Mouse (Mus musculus) layer of hippocampus, adult 11-12 months (tissue): ENCODE data around the gene App.
A peak's percentile ranks its signal among the peaks of the same experiment; 100 is the strongest.

Experiments used
- DNase-seq: peaks from one replicate; pipeline ENCODE4 v3.0.0; 2022; ENCODE audit warnings: low spot score

The App gene

DNA sequence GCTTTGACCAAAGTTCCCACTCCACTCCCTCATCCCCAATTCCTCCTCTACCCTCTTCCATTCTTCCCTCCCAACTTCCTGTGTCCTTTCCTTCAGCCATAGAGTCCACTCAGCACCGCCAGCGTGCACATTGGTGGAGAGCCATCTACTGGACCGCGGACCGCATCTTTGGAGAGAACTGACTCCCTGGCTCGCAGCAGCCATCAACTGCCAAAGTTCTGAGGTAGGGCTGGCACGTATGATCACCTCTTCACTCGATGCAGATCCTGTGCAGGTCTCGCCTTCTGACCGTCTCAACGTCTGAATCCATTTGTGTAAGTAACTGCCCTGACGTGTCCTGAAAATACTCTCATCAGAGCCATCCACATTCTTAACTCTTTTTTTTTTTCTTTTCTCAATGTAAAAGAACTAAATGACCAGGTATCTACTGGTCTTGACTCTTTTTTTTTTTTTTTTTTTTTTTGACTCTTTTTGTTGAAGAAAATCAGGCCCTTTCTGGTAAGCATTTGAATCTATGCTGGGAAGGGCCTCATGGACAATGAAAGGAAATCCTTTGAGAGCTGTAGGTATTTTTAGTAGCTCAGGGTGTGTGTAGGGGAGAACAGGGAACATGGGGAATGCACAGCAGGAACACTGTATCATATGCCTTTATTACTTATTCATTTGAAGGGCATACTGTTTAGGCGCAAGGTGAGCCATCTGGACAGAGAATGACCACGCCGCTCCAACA, 200.0 kb downstream of the App start:
- no peak for DNase-seq

DNA sequence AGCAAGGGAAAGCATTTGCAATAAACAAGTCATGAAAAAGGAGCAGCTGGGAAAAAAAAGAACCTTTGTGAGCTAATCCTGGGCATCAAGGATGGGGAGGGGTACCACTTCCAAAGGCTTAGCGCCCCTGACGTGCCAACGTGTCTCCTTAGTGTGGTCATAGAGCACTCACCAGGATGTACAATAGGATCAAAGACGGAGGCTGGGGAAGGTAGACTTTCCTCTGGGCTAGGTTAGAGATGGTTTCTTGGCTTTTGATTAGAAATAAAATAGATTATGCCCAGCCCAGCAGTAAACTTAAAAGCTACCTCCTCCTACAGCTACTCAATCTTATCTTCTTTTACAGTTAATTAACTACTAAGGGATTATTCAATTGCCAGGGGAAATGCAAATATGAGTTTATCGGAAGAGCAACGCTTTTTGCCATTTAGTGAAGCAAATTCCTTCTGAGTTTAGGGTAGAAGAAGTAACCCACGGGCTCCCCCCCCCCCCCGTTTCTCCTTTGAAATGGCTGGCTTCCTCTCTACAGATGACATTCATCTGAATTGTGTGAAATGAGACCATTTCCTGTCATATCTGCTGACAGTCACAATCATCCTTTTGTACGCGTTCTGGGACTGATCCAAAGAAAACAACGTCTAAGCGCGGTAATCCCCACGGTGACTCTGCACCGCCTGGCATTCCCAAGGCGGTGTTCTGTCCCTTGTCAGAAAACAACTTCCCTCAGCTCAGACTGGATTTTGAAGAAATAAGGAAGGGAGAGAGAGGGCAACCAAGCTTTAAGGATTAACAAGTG, 201.8 kb downstream of the App start:
- DNase-seq, result no peak

DNA sequence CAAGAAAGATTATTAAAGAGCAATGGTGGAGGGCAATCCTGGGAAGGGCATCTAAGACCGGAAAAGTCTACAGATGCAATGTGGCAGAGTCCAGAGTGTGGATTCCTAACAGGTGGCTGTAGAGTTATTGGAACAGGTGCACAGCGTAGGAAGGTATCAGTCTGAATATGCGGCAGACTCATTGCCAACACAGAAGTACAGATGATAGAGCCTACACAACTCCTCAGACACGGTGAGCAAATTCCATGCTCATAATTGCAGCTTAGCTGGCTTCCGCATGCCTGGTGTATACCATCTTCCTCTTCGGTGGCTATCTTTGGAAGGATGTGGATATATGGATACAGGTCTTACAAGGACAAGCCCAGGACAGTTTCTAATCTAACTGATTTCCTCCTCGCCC, 204.5 kb downstream of the App start:
- no peak for DNase-seq

DNA sequence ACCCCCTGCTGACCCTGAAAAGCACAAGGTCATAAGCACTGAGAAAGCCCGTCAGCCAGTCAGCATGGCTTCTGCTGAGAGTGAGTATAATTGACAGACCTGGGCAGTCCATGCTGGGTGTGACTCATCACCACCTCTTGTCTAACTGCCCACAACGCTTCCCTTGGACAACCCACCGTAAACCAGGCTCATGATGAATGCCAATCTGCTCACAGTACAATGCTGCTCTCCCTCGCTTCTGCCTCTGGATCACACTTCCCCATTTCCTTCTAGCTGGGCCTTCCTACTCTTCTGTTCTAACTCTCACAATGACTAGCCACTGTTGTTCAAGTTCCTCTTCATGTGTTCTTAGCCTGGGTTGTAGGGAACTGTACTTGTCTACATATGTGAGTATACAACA, 206.6 kb downstream of the App start:
- DNase-seq, result no peak

DNA sequence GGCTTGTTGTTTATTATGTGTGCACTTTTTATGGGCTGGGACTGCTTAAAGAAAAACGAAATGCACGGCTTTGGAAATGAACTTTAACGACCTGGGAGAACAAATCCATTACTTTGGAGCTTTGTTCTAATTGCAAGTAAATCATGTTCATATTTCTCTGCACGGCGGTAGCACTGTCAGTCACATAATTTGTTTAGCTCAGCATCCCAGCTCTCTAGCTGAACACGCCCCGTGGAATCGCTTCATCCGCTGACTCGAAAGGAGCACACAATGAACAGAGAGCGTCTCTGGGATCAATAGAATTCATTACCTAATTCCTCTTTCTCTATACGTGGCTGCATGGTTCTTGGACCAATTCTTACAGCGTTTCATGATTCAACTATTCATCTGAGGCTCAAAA, 207.5 kb downstream of the App start:
- no peak for DNase-seq

DNA sequence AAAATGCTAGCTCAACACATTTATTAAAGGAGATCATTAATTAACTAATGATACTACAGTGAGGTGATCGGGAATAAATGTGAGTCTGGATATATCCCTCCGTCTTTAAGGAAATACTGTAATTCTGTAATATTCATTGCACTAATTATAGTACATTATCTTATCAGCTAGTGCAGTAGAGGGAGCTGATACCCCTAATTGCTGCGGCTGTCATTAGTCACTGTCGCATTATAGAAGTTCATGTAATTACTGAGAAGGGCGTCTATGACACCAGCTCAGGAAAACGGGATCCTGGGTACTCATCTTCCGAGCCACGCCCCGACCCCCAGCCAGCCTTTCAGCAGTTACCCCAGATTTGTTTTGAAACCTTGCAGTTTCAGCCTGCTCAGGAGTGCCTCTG, 209.6 kb downstream of the App start:
- no peak for DNase-seq

DNA sequence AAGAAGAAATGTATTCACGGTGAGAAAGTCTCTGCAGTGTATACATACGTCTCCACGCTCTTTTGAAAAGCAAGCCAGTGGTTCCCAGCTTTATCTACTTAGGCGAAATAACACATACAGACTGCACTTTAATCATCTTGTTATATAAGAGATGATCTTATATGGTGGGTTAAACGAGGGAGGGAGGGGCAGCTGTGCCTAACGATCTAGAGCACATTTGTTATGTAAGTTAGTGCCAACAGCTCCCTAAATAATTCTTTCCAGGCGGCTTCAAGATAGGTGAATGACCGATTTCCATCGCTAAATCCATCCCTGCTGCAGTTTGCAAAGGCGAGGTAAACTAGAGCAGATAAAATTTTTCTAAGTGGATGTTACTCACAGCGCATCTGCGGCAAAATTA, 210.0 kb downstream of the App start:
- no peak for DNase-seq

DNA sequence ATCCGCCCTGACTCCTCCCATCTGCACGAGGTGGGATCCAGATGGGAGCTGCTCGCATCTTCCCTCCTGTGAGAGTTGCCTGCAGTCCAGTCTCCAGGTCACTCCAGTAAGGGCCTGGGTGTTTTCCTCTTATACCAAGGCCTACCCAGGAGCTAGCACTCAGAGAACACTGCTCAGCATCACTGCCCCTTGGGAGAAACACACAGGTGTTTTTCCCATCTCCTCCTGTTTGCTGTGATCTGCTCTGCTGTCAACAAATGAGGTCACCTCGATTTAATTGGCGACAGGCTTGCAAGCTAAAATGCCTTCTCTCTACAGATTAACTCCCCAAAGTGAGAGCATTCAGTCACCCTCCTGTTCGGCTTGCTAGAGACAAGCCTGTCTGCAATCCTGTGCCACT, 216.3 kb downstream of the App start:
- DNase-seq, result no peak

DNA sequence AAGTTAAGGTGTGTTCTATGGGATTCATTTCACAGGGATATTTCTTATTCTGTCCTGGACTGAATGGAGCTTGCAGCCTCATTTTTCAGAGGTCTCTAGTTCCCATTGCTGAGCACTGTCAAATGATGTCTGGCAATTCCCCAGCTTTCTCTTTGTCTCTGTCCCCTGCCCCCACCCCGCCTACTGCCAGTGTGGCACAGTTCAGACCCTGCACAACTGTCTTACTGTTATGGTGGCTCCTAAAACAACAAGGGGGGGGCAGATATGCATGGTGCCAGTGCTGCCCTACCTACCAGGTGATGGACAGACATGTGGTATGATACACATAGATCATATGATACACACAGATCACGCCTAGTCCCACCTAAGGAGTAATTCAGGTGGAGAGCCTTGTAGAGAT, 216.9 kb downstream of the App start:
- peak; percentile 58 for DNase-seq

DNA sequence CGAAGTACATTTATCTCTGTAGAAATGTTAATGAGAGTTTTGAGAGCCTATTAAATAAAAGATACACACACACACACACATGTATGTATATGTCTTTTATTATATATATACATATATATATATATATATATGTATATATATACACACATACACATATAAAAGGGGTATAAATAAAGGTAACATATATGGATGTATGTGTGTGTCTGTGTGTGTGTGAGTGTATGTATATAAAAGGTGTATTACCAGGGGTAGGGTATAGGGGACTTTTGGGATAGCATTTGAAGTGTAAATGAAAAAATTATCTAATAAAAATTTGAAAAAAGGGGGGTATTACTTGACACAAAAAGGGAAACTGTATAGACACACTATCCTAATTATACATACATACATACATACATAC, 217.7 kb downstream of the App start:
- DNase-seq, result no peak

DNA sequence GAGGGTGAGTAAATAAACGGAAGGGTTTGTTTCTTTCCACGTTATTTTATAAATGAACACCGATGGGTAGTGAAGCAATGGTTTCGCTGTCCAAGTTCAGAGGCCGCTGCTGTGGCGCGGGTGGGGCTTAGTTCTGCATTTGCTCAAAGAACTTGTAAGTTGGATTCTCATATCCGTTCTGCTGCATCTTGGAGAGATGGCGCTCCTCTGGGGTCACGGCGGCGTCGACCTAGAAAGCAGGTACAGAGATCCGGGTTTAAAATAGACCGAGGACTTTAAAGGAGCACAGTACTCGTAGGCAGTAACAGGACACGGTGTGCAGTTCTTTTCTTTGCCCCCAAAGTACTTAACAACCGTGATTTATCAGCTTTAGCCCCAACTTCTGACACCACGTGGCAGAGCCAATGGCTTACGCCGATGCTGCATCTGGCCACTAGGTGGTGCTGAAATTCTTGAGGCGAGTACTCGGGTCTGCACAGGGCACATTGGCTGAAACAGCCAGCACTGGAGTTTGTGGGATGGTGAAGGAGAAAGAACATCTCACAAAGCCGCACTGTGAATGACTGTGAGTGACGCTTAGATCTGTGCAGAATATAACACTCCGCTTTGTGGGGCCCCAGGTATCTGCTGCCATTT, 218.2 kb downstream of the App start:
- peak; percentile 94 for DNase-seq

DNA sequence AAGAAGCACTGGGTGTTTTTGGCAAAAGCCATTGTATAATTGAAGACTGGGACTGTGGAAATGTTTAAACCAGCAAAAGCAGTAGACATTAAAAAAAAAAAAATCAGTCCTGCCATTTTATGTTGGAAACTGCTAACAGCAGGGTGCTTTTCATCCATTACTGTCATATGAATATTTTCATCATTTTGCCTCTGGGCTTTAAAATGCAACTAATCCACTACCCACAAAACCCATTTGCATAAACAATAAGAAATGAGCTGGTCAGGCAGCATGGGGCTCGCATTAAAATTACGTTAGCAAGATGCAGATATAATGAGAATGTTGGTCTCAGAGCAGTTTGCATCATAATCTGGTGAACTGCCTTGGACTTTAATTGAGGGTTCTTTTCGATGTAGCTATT, 242.5 kb downstream of the App start:
- DNase-seq, result no peak

DNA sequence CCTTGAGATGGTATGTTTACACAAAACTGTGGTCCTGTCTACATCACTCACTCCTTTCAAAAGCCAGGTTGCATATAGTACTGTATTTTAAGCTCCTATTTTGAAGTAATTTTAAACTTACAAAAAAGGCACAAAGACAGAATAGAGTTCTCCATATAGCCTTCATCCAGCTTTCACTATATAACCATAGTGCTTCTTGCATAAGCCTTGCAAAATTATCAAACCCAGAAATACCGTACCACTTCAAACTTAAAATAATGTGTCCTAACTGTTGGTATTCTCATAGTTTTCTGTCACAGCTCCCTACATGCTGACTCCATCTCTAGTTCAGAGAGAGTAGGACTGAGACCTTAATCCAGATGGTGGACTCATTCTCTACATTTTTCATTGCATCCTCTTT, 245.7 kb downstream of the App start:
- DNase-seq, result no peak

DNA sequence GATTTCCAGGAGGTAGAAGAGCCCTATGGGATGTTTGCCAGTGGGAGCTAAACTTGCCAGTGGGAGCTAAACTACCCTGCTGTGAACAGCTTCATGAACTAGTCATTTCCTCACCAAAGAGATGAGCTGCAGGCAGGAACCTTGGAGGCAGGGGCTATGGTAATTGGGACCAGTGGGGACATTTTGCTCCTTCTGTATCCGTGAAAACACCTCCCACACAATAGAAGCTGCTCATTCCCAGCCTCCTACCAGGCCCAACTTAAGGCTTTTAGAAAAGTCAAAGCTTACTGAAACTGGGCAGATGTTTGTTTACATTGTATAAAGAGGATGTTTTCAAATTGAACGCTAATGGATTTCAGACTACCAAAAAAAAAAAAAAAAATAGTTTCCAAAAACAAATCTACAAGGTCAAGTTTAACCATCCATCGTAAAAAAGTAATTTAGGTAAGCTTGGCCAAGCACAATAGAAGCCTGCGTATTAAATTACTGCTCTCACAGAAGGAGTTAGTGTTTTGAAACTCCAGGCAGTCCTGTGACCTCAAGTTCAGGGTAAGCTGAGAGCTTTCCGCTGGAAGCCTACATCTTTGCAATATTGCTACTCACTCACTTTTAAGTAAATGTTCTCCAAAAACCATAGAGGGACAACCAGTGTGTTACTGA, 253.8 kb downstream of the App start:
- DNase-seq, result no peak

DNA sequence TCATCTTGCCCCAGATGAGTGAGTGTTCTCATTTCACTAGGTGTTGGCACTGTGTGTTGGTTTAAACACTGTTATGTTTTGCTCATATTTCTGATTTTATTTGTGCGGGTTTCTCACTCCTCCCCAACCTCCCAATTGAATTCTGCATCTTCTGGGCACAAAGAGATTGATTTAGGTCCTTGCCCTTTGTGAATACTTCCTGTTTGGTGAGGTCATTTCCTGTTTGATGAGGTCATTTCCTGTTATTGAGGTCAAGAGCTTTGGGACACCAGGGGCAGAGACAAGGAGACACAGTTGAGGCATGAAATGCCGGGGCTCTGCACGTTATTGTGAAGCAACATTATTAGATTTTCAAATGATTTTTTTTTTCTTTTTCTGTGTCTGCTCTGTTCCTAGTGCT, 254.5 kb downstream of the App start:
- DNase-seq, result no peak

DNA sequence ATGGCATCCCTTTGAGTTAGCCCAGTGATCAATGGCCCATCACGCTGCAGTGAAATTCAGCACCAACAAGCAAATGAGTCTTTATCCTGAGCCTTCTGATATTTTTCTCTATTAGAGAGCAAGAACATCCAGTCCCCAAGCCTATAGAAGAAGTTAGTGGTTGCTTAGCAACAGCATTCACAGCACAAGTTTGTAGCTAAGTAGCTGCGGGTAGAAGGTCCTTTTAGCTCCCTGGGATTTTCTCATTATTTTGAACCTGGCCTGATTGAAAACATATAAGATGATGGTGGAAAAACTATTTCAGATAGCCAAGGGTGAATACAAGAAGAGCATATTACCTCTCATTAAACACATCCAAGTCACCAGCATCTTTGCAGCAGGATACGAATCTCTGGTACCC, 256.8 kb downstream of the App start:
- DNase-seq, result peak; percentile 9

DNA sequence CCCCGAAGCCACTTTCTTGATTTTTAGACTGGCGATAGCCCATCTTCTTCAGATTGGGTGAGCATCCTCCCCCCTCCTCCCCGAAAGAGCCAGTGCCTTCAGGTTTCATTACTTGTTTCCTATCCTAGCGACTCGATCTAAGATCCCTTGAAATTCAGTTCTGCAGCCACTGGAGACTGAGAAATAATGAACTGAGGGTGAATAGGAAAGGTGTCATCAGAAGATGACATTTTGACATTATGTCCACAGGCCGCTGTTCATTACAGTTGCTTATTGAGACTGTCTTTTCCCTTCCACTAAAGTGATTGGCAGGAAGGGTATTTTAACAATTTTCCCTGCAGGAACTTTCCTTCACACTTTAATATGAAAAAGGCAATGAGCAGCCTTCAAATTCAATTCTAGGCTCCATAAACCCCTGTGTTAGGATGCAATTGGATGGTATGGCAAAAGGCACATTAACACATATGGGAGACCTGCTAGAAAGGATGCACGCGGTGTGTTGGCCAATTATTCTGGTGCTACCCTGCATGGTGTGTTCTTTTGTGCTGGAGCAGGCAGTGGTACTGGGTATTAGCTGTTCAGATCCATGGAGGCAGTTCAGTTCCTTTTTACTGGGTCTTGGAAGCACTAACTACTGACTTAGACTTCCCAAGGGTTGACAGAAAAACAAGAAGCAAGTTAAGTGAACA, 261.9 kb downstream of the App start:
- DNase-seq, result no peak

DNA sequence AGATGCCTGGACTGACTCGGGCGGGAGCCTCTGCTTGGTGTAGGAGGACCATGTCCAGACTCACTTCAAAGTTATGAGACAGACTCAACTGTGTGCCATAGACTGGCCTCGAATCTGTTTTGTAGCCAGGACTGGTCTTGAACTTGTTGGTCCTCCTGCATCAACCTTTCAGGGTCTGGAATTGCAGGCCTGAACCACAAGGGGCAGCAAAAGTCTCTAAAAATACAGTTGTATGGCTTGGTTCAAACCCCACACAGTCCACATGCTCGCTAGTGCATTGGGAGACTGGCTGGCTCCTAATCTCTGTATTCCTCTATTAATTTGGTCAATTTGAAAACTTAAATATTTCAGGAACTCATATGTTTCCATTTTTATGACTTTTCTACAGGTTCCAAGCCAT, 270.6 kb downstream of the App start:
- no peak for DNase-seq
